Mouse (Mus musculus) ES-Bruce4 (cell line): ENCODE measurements around the gene Sec14l3.

Experiments used
- CTCF ChIP-seq: IDR thresholded peaks from one replicate; pipeline ENCODE4 v1.8.1; 2011; ENCODE audit warnings: low read depth, low read length
- EP300 ChIP-seq: IDR thresholded peaks from 2 replicates; pipeline ENCODE4 v1.6.1; 2011; ENCODE audit warnings: low read depth, low read length; ENCODE audit not compliant: insufficient read depth
- POLR2A ChIP-seq: IDR thresholded peaks from one replicate; pipeline ENCODE4 v1.8.1; 2011; ENCODE audit warnings: low read length; ENCODE audit not compliant: insufficient read depth

DNA sequence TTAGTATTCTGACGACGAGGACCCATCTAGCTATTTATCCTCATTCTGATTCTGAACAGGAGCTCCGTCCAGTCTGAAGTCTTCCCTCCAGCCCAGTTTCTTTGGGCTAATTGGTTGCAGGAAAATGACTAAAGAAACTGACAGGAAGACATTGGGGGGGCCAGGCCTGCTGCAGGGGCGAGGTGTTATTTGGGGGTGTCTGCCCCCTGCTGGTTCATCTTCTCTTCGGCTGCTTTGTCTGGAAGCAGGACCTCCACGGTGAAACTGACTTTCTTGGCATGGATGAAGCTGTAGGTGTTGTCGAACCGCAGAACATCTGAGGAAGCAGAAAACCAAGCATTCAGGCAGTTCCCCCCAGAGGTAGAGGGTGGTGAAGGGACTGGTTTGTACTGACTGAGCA, 33.5 kb downstream of the Sec14l3 start:
- TF ChIP-seq CTCF (peak; percentile 27), POLR2A (no peak), EP300 (no peak)
